Mouse (Mus musculus): ENCODE data around the gene Kxd1.
A peak's percentile ranks its signal among the peaks of the same experiment; 100 is the strongest.
"Not testable (repeated sequence)": the region's sequence is repeated elsewhere in the genome, so short reads cannot be mapped to it uniquely, and the experiment has no call there.

Gene Kxd1

DNA sequence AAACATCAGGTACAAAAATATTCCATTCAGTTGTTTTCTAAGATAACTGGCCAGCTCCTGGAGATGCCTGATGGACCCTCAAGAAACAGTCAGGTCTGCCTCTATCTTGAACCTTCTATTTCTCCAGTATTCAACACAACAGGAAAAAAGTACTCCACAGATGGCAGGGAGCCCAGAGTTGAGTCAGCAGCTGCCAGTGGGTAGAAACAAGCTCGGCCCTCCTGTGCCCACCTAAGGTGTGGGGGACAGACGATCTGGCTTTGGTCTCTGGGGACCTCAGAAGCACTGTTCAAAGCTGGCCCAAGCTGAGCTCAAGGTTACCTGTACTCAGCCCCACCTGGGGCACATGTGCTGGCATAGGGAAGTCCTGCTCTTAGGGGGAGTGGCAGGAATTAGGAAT, 14.3 kb downstream of the Kxd1 start:
- DNase-seq (ENCODE audit: low read depth) = peak; percentile 88

DNA sequence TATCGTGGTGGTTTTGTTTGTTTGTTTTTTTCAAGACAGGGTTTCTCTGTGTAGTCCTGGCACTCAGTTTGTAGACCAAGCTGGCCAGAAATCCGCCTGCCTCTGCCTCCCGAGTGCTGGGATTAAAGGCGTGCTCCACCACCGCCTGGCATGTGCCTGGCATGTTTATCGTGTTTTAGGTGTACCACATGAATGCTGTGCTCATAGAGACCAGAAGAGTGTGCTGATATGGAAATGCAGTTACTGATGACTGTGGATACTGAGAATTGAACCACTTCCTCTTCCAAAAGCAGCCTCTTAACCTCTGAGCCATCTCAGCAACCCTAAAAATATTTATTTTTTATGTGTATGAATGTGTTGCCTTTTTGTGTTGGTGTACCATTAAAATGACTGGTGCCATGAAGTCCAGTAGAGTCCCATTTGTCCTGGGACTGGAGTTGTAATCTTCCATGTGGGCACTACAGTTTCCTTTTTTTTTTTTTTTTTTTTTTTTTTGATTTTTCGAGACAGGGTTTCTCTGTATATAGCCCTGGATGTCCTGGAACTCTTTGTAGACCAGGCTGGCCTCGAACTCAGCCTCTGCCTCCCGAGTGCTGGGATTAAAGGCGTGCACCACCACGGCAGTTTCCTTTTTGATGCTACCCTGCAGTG, 15.4 kb downstream of the Kxd1 start:
- DNase-seq (ENCODE audit: low read depth) = no peak

DNA sequence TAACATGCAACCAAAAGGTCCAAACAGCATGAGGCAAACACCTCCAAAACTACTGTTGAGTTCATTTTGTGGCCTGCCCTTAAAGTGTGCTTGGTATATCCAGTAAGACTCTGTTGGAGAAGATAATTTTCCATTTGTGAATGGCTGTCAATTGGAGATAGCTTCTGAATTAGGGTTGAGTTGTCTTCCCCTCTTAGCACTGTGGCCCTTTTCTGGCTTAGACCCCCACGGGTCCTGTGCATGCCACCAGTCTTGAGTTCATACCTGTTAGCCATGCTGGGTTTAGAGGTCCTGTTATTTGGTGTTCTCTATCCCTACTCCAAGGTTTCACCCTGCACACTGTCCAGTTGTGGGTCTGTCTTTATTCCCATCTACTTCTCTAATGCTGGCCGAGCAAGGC, 16.0 kb downstream of the Kxd1 start:
- DNase-seq (ENCODE audit: low read depth) = no peak

DNA sequence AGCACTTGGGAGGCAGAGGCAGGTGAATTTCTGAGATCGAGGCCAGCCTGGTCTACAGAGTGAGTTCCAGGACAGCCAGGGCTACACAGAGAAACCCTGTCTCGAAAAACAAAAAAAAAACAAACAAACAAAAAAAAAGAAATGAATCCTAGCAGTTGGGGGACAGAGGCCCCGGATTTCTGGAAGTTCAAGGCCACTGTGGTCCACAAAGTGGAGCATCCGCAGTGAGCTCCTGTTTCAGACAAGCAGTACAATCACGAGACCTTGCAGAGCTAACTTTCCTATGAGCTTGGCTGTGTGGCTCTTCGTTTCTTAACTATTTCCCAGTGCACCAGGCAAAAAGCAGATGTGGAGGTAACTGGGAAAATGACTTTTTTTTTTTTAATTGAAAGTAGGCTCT, 16.6 kb downstream of the Kxd1 start:
- not testable (repeated sequence) for DNase-seq (ENCODE audit: low read depth)

GRCm38 (mm10) chr8:70510228-70510915, 17.4 kb downstream of the Kxd1 start, which contains the start of gene Uba52:
Gene Uba52 (minus strand): TSS chr8:70510801.
- peak; percentile 99 for DNase-seq (ENCODE audit: low read depth)

- no peak for DNase-seq (ENCODE audit: low read depth)
These were observed 18.3 kb downstream of the Kxd1 start for GRCm38 (mm10) chr8:70509281-70509952.

- DNase-seq (ENCODE audit: low read depth) = no peak
These were observed 20.7 kb downstream of the Kxd1 start for GRCm38 (mm10) chr8:70507027-70507393.

DNA sequence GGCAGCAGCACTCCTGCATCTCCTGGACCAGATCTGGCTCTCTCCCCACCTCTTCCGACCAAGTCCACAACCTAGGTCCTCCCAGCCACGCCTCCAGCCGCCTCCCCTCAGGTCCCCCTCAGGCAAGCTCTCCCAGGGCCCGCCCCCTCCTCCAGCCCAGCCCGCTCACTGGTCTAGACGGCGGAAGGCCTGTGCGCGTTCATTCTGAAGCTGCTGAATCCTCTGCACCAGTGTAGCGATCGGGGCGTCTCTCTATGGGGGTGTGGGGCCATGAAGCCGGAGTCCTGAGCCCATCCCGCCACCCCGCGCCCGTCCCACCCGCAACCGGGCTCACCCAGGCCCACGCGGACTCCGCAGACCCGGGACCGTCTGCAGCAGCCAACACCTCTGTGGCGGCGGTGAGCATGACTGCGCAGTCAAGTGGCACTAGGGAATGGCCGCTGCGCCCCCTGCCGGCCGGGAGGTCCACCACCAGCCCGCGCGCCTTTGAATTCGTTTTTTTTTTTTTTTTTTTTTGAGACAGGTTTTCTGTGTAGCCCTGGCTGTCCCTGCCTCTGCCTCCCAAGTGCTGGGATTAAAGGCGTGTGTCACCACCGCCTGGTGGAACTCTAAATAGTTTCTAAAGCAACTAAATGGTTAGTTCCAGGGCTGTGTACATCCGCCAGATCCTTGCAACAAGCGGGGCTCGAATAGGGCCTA, 21.3 kb downstream of the Kxd1 start, which contains the start of gene Rex1bd:
TSS of gene Rex1bd (minus strand) at position 425 of the 699 bp plus-strand sequence.
- DNase-seq (ENCODE audit: low read depth) = peak; percentile 97

DNA sequence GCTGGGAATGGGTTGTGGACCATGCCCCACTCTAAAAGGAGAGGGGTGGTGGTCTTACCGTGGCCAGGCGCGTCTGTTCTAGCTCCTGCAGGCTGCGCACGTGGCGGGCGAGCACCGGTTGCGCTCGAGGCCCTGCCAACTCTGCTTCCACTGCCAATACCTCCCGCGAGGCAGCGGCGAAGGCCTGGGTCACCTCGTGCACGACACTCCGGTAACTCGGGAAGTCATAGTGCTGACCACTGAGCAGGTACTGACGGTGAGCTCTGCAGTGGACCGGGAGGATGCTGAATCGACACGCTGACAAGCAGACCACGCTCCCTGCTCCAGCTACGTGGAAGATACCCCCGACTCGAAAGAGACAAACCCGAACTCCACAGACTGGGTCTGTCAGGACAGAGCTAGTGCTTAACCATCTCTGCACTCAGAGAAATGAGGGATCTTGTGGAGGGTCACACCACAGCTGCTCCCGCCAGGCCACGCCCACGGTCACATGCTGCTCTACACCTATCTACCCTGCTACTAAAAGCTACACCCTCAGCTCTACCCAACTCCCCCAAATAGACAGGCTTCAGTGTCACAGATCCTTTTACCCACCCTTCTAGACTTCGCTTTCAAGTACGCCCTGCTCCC, 21.9 kb downstream of the Kxd1 start:
- no peak for DNase-seq (ENCODE audit: low read depth)

- DNase-seq (ENCODE audit: low read depth) = peak; percentile 92
These were observed 22.9 kb downstream of the Kxd1 start for GRCm38 (mm10) chr8:70504851-70505250.

DNA sequence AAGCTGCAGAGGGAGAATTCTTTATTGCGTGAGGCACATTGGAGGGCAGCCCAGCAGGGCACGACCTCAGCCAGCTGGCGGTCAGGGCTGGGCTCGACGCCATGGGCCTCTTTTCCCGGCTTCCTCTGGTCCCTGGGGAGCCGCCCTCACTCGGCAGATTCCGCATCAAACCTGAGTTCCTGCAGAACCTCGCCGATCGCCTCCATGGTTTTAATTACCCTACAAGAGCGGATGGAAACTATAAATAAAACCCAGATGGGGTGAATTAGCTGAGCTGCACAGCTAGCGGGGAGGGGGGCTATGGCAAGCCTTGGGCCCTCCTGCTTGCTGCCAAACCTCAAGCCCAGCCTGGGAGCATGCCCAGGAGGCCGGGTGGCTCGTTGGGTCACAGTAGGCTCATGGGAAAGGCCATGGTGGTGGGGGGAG, 23.5 kb downstream of the Kxd1 start:
- DNase-seq (ENCODE audit: low read depth) = peak; percentile 99

- DNase-seq (ENCODE audit: low read depth) = peak; percentile 92
These were observed 24.6 kb downstream of the Kxd1 start for GRCm38 (mm10) chr8:70503062-70503750.

DNA sequence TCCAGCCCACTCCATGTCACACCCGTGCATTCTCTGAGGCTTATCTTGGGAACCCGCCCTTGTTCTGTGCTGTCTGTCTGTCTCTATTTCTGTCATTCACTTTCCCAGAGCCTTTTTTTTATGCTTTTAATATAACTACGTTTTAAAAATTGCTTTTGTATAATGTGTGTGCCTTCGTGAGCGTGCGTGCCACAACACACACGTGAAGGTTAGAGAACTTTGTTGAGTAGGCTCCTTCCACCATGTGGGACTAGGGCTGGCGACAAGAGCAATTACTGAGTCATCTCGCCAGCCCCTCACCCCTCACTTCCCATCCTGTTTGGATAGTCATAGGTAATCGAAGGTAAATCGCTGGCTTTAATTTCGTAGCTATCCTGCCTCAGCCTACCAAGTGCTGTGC, 25.2 kb downstream of the Kxd1 start:
- DNase-seq (ENCODE audit: low read depth) = no peak

DNA sequence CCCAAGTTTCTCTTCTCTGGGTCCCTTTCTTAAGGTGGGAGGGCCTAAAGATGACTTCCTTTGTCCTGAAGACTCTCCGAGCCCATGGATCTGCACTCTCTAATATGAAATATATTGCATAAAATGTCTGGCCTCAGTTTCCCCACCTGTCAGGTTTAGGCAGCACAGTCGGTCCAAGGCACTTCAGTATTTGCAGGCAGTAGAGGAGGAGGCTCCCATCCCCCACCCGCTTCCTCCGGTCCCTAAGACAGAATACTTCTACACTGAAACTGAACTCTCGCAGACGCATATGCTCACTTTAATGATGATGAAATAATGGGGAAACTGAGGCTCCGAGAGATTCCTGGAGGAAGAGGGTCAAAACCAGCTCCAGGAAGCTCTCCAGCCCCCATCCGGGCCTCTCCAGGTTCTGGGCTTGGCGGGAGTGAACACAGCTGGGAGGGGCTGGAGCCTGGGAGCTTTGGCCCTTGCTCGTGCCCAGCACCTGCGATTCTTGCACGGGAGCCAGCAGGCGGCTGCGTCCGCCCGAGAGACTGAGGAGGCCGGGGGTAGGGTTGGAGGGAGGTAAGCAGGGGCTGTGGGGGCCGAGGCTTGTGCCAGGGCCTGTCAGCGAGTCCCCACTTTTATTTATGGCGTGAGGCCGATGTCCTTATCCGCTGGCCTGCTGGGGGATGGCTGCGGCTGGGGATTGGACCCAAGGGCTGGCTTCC, 25.8 kb downstream of the Kxd1 start:
- DNase-seq (ENCODE audit: low read depth) = peak; percentile 59

DNA sequence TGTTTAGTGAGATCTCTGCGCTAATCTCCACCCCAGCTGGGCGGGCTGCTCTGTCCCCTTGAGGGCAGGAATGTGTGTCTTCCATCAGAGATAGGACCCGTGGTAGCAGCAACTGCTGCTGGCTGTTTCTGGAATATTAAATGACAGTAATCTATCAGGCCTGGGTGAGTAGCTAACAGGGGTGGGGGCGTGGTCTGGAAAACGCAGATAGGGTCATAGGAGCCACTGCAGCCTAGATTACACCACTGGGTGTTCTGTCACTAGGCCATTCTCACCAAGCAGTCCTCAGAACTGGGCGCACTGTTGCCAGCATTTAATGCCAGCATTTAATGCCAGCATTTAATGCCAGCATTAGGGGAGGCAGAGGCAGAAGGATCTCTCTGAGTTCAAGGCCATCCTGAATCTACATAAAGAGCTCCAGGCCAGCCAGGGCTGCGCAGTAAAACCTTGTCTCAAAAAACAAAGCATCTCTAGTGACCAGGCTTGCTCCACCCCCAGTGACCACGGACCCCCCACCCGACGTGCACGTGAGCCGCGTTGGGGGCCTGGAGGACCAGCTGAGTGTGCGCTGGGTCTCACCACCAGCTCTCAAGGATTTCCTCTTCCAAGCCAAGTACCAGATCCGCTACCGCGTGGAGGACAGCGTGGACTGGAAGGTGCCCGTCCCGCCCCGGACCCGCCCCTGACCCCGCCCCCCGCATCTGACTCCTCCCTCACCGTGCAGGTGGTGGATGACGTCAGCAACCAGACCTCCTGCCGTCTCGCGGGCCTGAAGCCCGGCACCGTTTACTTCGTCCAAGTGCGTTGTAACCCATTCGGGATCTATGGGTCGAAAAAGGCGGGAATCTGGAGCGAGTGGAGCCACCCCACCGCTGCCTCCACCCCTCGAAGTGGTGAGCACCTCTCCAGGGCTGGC, 27.1 kb downstream of the Kxd1 start:
- DNase-seq (ENCODE audit: low read depth) = no peak

- DNase-seq (ENCODE audit: low read depth) = peak; percentile 61
These were observed 32.0 kb downstream of the Kxd1 start for GRCm38 (mm10) chr8:70495771-70496062.

DNA sequence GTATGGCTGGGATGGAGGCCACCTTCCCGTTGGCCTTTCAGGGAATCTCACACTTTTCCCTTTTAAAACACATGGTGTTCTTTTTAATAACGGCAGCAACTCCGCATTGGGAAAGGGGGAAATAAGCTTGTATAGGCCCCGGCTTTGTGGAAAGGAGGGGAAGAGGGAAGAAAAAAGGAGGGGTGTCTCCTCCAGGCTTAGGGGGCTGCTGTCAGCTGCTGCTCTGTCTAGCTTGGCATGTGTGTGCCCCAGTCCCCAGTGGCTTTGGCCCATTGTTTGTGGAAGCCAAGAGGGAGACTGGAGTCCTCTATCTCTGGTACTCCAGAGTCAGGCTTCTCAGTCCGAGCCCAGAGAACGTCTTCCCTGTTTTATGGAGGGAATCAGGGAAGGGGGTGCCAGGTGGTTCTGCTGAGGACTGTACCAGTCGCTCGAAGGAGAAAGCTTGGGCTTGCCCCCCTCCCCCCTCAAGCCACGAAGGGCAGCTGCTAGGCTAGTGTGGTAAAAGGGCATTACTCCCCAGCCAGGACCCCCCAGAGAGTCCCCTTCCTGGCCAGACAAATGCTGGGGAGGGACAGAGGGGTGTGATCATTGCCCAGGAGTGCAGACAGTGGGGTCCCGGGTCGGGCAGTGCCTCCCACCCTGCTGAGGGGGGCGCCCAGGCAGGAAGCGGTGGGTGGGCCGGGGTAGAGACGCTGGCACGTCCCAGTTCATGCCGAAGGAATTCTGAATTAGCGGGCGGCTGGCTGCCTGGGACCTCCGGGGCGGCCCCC, 32.6 kb downstream of the Kxd1 start:
- no peak for DNase-seq (ENCODE audit: low read depth)

DNA sequence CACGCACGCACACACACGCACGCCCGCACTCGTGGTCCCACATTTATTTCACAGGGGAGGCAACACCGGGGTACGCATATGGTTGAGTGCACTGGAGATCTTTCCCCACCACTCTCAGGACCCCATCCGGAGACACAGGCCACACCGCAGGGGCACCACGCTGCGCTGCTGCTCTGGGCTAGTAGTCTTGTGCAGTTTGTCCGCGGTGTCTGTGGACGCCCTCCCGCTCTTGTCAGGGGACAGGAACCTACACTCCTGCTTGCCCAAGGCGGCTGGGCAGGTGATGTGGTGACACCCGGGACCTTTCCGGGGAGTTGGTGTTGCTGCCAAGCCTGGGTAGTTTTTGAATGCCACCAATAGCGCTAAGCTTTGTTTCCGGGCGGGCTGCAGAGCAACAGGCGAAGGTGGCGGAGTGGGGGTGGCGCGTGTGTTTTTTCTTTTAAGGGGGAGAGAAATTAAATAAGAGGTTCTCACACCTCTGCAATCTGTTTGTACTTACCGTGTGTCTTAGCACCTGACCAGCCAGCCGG, 33.3 kb downstream of the Kxd1 start:
- DNase-seq (ENCODE audit: low read depth) = no peak

All from NIH3T3 (cell line).